Mouse (Mus musculus) limb, embryonic 15.5 days (tissue): Measurements from ENCODE around the gene BC147527. TPM values are rescaled to one million over a fixed set of nuclear protein-coding genes. Genes with fewer than 3 reads are reported as not detected.
"Not testable (repeated sequence)": the region's sequence is repeated elsewhere in the genome, so short reads cannot be mapped to it uniquely, and the experiment has no call there.

ENCODE experiments used
- ATAC-seq: fragments of 200-750 bp; cut with Nextera tagmentation; 2 replicates; pipeline ENCODE4 v1.8.0; 2017; ENCODE audit warnings: low read depth, moderate TSS enrichment; ENCODE audit not compliant: insufficient number of reproducible peaks, low FRiP score, low TSS enrichment
- H3K27ac ChIP-seq: fragments of 300-500 bp; sonication (generic); 2 replicates; pipeline ENCODE4 v1.5.1; 2015; ENCODE audit warnings: moderate library complexity, mild to moderate bottlenecking, inconsistent platforms
- H3K27me3 ChIP-seq: fragments of 300-500 bp; sonication (generic); 2 replicates; pipeline ENCODE4 v1.6.1; 2015; ENCODE audit warnings: inconsistent platforms
- H3K36me3 ChIP-seq: fragments of 300-500 bp; sonication (generic); 2 replicates; pipeline ENCODE4 v1.6.1; 2015; ENCODE audit warnings: inconsistent platforms
- H3K4me1 ChIP-seq: fragments of 300-500 bp; sonication (generic); 2 replicates; pipeline ENCODE4 v1.6.1; 2015; ENCODE audit warnings: inconsistent platforms
- H3K4me2 ChIP-seq: fragments of 300-500 bp; sonication (generic); 2 replicates; pipeline ENCODE4 v1.6.1; 2015; ENCODE audit warnings: mild to moderate bottlenecking, inconsistent platforms
- H3K4me3 ChIP-seq: fragments of 300-500 bp; sonication (generic); 2 replicates; pipeline ENCODE4 v1.5.1; 2015; ENCODE audit warnings: mild to moderate bottlenecking, inconsistent platforms
- H3K9ac ChIP-seq: fragments of 300-500 bp; sonication (generic); 2 replicates; pipeline ENCODE4 v1.6.1; 2015; ENCODE audit warnings: inconsistent platforms
- H3K9me3 ChIP-seq: fragments of 300-500 bp; sonication (generic); 2 replicates; pipeline ENCODE4 v1.6.1; 2016; ENCODE audit warnings: inconsistent platforms
- WGBS: fragments of 180-500 bp; shearing (Covaris S2); methylation state at CpG from one replicate; pipeline ENCODE4 v1.1.7; 2015; 5-methylcytosine and 5-hydroxymethylcytosine counted together
- polyA plus RNA-seq: library from polyadenylated mRNA; unstranded; fragments of >200 nt; fragmentation: Nextera tagmentation; extraction: Ambion mirVana; gene quantifications from 2 replicates; pipeline ENCODE4 v1.2.1, GENCODE M21; 2015

Gene BC147527
- polyA plus RNA-seq = 0.14 and 0.35 TPM in 2 replicates

- no peaks in the 10 kb centered on the region for H3K36me3 ChIP-seq
- 43% methylated on average over 2 of the region's 2 CpGs for WGBS
- no peaks in the 10 kb centered on the region for H3K4me1 ChIP-seq
- H3K27ac ChIP-seq = no peak within 1 kb of the TSS
- H3K9ac ChIP-seq = no peak within 1 kb of the TSS
- H3K9me3 ChIP-seq = no peaks in the 10 kb centered on the region
- H3K27me3 ChIP-seq = no peaks in the 10 kb centered on the region
- no peak for ATAC-seq
- no peak within 1 kb of the TSS for H3K4me2 ChIP-seq
- no peak within 1 kb of the TSS for H3K4me3 ChIP-seq
Observed at GRCm38 (mm10) chr13:120299991-120300442, at the start of gene BC147527. Gene BC147527 (plus strand): TSS chr13:120300392.

- not testable (repeated sequence) for H3K4me3 ChIP-seq, H3K36me3 ChIP-seq, H3K4me1 ChIP-seq, ATAC-seq, H3K27me3 ChIP-seq, H3K9me3 ChIP-seq, H3K9ac ChIP-seq, H3K4me2 ChIP-seq, H3K27ac ChIP-seq
- WGBS = 68% methylated on average over 2 of the region's 3 CpGs
Observed at GRCm38 (mm10) chr13:120251208-120251924, 48.8 kb upstream of the BC147527 start.

- not testable (repeated sequence) for H3K27ac ChIP-seq, H3K36me3 ChIP-seq, H3K9me3 ChIP-seq, ATAC-seq, H3K27me3 ChIP-seq, H3K9ac ChIP-seq, H3K4me1 ChIP-seq, H3K4me3 ChIP-seq, H3K4me2 ChIP-seq
- 86% methylated on average over 3 of the region's 3 CpGs for WGBS
Observed at GRCm38 (mm10) chr13:120258817-120259658, 41.2 kb upstream of the BC147527 start.

GRCm38 (mm10) chr13:120259718-120260117 lies 40.5 kb upstream of the BC147527 start:
- 60% methylated on average over 3 of the region's 3 CpGs for WGBS
- not testable (repeated sequence) for H3K4me2 ChIP-seq, H3K4me3 ChIP-seq, H3K4me1 ChIP-seq, H3K27me3 ChIP-seq, H3K36me3 ChIP-seq, H3K27ac ChIP-seq, H3K9me3 ChIP-seq, ATAC-seq, H3K9ac ChIP-seq

GRCm38 (mm10) chr13:120262870-120263269 lies 37.3 kb upstream of the BC147527 start, which contains the start of gene AF067061:
Gene AF067061 (plus strand): TSS chr13:120263114.
- not testable (repeated sequence) for H3K9me3 ChIP-seq, H3K36me3 ChIP-seq, H3K4me3 ChIP-seq, ATAC-seq, H3K27me3 ChIP-seq, H3K27ac ChIP-seq, H3K9ac ChIP-seq, H3K4me1 ChIP-seq, H3K4me2 ChIP-seq
- WGBS = 85% methylated on average over 2 of the region's 2 CpGs

GRCm38 (mm10) chr13:120277837-120278236 lies 22.4 kb upstream of the BC147527 start:
- H3K36me3 ChIP-seq, H3K27ac ChIP-seq, H3K9ac ChIP-seq, H3K9me3 ChIP-seq, H3K4me3 ChIP-seq, H3K27me3 ChIP-seq, H3K4me2 ChIP-seq, H3K4me1 ChIP-seq, ATAC-seq: not testable (repeated sequence)
- WGBS = 21% methylated on average over 2 of the region's 2 CpGs

GRCm38 (mm10) chr13:120278784-120279183 lies 21.4 kb upstream of the BC147527 start:
- no peaks in the 10 kb centered on the region for H3K4me1 ChIP-seq
- no peaks in the 10 kb centered on the region for H3K27me3 ChIP-seq
- no peak overlapping the region for H3K4me3 ChIP-seq
- H3K9me3 ChIP-seq = no peaks in the 10 kb centered on the region
- no peak overlapping the region for H3K27ac ChIP-seq
- H3K9ac ChIP-seq = no peak overlapping the region
- no peak for ATAC-seq
- H3K36me3 ChIP-seq = no peaks in the 10 kb centered on the region
- WGBS = 88% methylated on average over 9 of the region's 9 CpGs
- H3K4me2 ChIP-seq = no peak overlapping the region

GRCm38 (mm10) chr13:120299324-120299894 lies 783 bp upstream of the BC147527 start:
- Histone ChIP-seq H3K36me3 (no peaks in the 10 kb centered on the region), H3K9ac (no peak overlapping the region), H3K9me3 (no peaks in the 10 kb centered on the region), H3K27me3 (no peaks in the 10 kb centered on the region), H3K27ac (no peak overlapping the region), H3K4me1 (no peaks in the 10 kb centered on the region), H3K4me3 (no peak overlapping the region), H3K4me2 (no peak overlapping the region)
- WGBS = 47% methylated on average over 1 of the region's 1 CpGs
- ATAC-seq = no peak

GRCm38 (mm10) chr13:120300853-120301252 lies 661 bp downstream of the BC147527 start:
- WGBS = 76% methylated on average over 4 of the region's 4 CpGs
- H3K27ac ChIP-seq = no peak overlapping the region
- H3K9me3 ChIP-seq = no peaks in the 10 kb centered on the region
- no peak overlapping the region for H3K9ac ChIP-seq
- ATAC-seq = no peak
- H3K4me3 ChIP-seq = no peak overlapping the region
- H3K4me2 ChIP-seq = no peak overlapping the region
- no peaks in the 10 kb centered on the region for H3K27me3 ChIP-seq
- no peaks in the 10 kb centered on the region for H3K4me1 ChIP-seq
- no peaks in the 10 kb centered on the region for H3K36me3 ChIP-seq

GRCm38 (mm10) chr13:120310749-120311148 lies 10.6 kb downstream of the BC147527 start:
- ATAC-seq = no peak
- 57% methylated on average over 4 of the region's 4 CpGs for WGBS
- Histone ChIP-seq H3K9me3 (no peaks in the 10 kb centered on the region), H3K9ac (no peak overlapping the region), H3K27me3 (no peaks in the 10 kb centered on the region), H3K4me1 (no peaks in the 10 kb centered on the region), H3K4me3 (no peak overlapping the region), H3K4me2 (no peak overlapping the region), H3K27ac (no peak overlapping the region), H3K36me3 (no peaks in the 10 kb centered on the region)

GRCm38 (mm10) chr13:120313584-120313983 lies 13.4 kb downstream of the BC147527 start:
- H3K9me3 ChIP-seq = no peaks in the 10 kb centered on the region
- WGBS = 43% methylated on average over 14 of the region's 14 CpGs
- H3K27me3 ChIP-seq = no peaks in the 10 kb centered on the region
- no peak overlapping the region for H3K4me2 ChIP-seq
- H3K4me1 ChIP-seq = no peaks in the 10 kb centered on the region
- H3K9ac ChIP-seq = no peak overlapping the region
- no peak overlapping the region for H3K27ac ChIP-seq
- ATAC-seq = no peak
- no peaks in the 10 kb centered on the region for H3K36me3 ChIP-seq
- H3K4me3 ChIP-seq = no peak overlapping the region

- 65% methylated on average over 3 of the region's 3 CpGs for WGBS
- H3K36me3 ChIP-seq, H3K9me3 ChIP-seq, H3K4me1 ChIP-seq, H3K27me3 ChIP-seq, H3K4me2 ChIP-seq, ATAC-seq, H3K4me3 ChIP-seq, H3K9ac ChIP-seq, H3K27ac ChIP-seq: not testable (repeated sequence)
Observed at GRCm38 (mm10) chr13:120316578-120316977, 16.4 kb downstream of the BC147527 start, which contains the start of gene Tcstv3. Gene Tcstv3 (plus strand): TSS chr13:120316878.
